In the genomic region with DNA sequence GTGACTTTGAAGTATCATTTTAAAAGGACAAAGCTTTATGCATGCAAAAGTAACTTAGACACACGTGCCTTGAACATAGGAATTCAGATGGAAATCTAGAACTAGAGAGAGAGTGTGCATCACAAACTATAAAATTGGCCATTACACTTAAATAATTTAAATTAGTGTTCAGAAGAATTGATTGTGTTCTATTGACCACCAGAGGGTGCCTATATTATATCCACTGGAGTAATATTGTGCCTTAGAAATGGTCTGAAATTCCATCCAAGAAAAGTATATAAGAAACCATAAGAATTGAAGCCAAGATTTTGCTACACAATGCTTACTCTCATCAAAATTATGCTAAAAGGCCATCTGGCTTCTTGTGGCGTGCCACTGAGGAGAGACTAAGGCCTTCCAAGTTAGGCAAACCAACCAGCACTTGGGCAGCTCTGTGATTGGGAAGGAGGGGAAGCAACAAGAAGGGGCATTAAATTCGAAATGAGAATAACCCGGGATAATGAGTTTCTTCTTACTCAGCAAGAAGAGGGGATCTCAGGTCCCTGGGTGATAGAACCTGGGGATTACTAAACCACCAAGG, we compare ENCODE assay signal across 21 mouse cellular contexts. TPM values are rescaled to one million over a fixed set of nuclear protein-coding genes. Genes with fewer than 3 reads are reported as not detected.
A peak's percentile ranks its signal among the peaks of the same experiment; 100 is the strongest.
DNase-seq lines count a peak whose midpoint lies in the region; ATAC-seq and TF ChIP-seq lines count a peak whose summit lies in the region.
"Had no signal": no experiment of that assay in that cellular context is flagged by ENCODE, and none has a peak within 500 bp of the region (broad histone marks: within the 10 kb centered on the region; RNA-seq: fewer than 3 reads in every experiment).

No protein-coding gene starts in this region.

- H3K36me3 ChIP-seq in forebrain, embryonic 13.5 days (ENCODE audit: poor library complexity, severe bottlenecking): no peaks in the 10 kb centered on the region
- H3K36me3 ChIP-seq in forebrain, embryonic 10.5 days (replicated peaks): no peaks in the 10 kb centered on the region
- H3K36me3 ChIP-seq in hindbrain, embryonic 14.5 days (replicated peaks; ENCODE audit: control insufficient read depth, insufficient read depth): no peaks in the 10 kb centered on the region
- no peaks in the 10 kb centered on the region for H3K36me3 ChIP-seq in hindbrain, embryonic 16.5 days (ENCODE audit: control insufficient read depth, insufficient read depth, low read length)
- no peaks in the 10 kb centered on the region for H3K36me3 ChIP-seq in lung, postnatal 0 days (ENCODE audit: insufficient read depth, low read length)
- H3K36me3 ChIP-seq: heart, embryonic 10.5 days; kidney, embryonic 15.5 days; neural tube, embryonic 13.5 days had no signal

- H3K4me2 ChIP-seq in forebrain, embryonic 13.5 days: peak overlapping the region; percentile 37
- H3K4me2 ChIP-seq in hindbrain, embryonic 14.5 days (replicated peaks): no peak overlapping the region
- H3K4me2 ChIP-seq in hindbrain, embryonic 16.5 days (ENCODE audit: low read length): no peak overlapping the region
- no peak overlapping the region for H3K4me2 ChIP-seq in lung, postnatal 0 days (replicated peaks; ENCODE audit: low read depth, low read length)
- H3K4me2 ChIP-seq: kidney, embryonic 15.5 days; midbrain, embryonic 11.5 days; neural tube, embryonic 13.5 days had no signal

- no peaks in the 10 kb centered on the region for H3K9me3 ChIP-seq in forebrain, embryonic 13.5 days (replicated peaks)
- no peaks in the 10 kb centered on the region for H3K9me3 ChIP-seq in forebrain, embryonic 10.5 days
- H3K9me3 ChIP-seq in hindbrain, embryonic 14.5 days (ENCODE audit: control insufficient read depth, low read length): no peaks in the 10 kb centered on the region
- no peaks in the 10 kb centered on the region for H3K9me3 ChIP-seq in hindbrain, embryonic 16.5 days (ENCODE audit: control insufficient read depth, low read length)
- H3K9me3 ChIP-seq in lung, postnatal 0 days (ENCODE audit: low read length): no peaks in the 10 kb centered on the region
- H3K9me3 ChIP-seq: heart, embryonic 10.5 days; kidney, embryonic 15.5 days; neural tube, embryonic 13.5 days had no signal

- no peak for TF ChIP-seq EP300 in lung, postnatal 0 days (IDR thresholded peaks at IDR 0.05)

- 45% methylated on average over 4 of the region's 4 CpGs for WGBS in forebrain, embryonic 13.5 days
- 81% methylated on average over 4 of the region's 4 CpGs for WGBS in forebrain, embryonic 10.5 days
- WGBS in hindbrain, embryonic 14.5 days: 52% methylated on average over 4 of the region's 4 CpGs
- WGBS in hindbrain, embryonic 16.5 days: 50% methylated on average over 4 of the region's 4 CpGs
- WGBS in lung, postnatal 0 days: 80% methylated on average over 4 of the region's 4 CpGs

- ATAC-seq in forebrain, embryonic 13.5 days: no peak; the same call in 1 of the 2 replicates
- no peak for ATAC-seq in hindbrain, embryonic 14.5 days (ENCODE audit: low FRiP score)
- no peak for ATAC-seq in hindbrain, embryonic 16.5 days
- no peak for ATAC-seq in lung, postnatal 0 days
- ATAC-seq in inflammation-experienced regulatory T-cells, adult 6 months: no peak
- ATAC-seq: Patski had no signal

- peak overlapping the region; percentile 44 for H3K27ac ChIP-seq in forebrain, embryonic 13.5 days
- H3K27ac ChIP-seq in forebrain, embryonic 10.5 days: no peak overlapping the region
- 0 out of 2 replicates have a peak overlapping the region, but pooled peaks have one; percentile 0 for H3K27ac ChIP-seq in hindbrain, embryonic 14.5 days
- no peak overlapping the region for H3K27ac ChIP-seq in hindbrain, embryonic 16.5 days (ENCODE audit: low read depth, low read length)
- H3K27ac ChIP-seq in lung, postnatal 0 days (ENCODE audit: low read length): no peak overlapping the region
- H3K27ac ChIP-seq: heart, embryonic 10.5 days; kidney, embryonic 15.5 days; neural tube, embryonic 13.5 days had no signal

- no peak for TF ChIP-seq POLR2A in brain, embryonic 14.5 days (IDR thresholded peaks at IDR 0.05; ENCODE audit: borderline replicate concordance, extremely low read depth, insufficient read depth, insufficient read length, poor library complexity, severe bottlenecking)

- H3K9ac ChIP-seq in forebrain, embryonic 13.5 days: no peak overlapping the region
- no peak overlapping the region for H3K9ac ChIP-seq in hindbrain, embryonic 14.5 days
- H3K9ac ChIP-seq in hindbrain, embryonic 16.5 days (ENCODE audit: low read depth, low read length): no peak overlapping the region
- no peak overlapping the region for H3K9ac ChIP-seq in lung, postnatal 0 days (replicated peaks; ENCODE audit: low read depth)
- H3K9ac ChIP-seq: kidney, embryonic 15.5 days; neural tube, embryonic 13.5 days had no signal

- H3K27me3 ChIP-seq in forebrain, embryonic 13.5 days: no peaks in the 10 kb centered on the region
- H3K27me3 ChIP-seq in forebrain, embryonic 10.5 days (ENCODE audit: poor library complexity, severe bottlenecking): 0 out of 2 replicates have a peak, but pooled peaks cover 7% of the 10 kb centered on the region
- 0 out of 2 replicates have a peak, but pooled peaks cover 3% of the 10 kb centered on the region for H3K27me3 ChIP-seq in hindbrain, embryonic 14.5 days (ENCODE audit: control insufficient read depth, insufficient read depth, low read length)
- no peaks in the 10 kb centered on the region for H3K27me3 ChIP-seq in hindbrain, embryonic 16.5 days (replicated peaks; ENCODE audit: control insufficient read depth, insufficient read depth, low read length)
- H3K27me3 ChIP-seq in lung, postnatal 0 days (replicated peaks; ENCODE audit: insufficient read depth, low read length): peaks cover 19% of the 10 kb centered on the region
- H3K27me3 ChIP-seq: neural tube, embryonic 13.5 days had no signal

- 0 out of 2 replicates have a peak, but pooled peaks have one; percentile 8 for TF ChIP-seq CTCF in lung, postnatal 0 days (IDR thresholded peaks at IDR 0.05)
- no peak for TF ChIP-seq CTCF in brain, embryonic 14.5 days (IDR thresholded peaks at IDR 0.05; ENCODE audit: borderline replicate concordance, extremely low read depth, insufficient read depth, insufficient read length)

- H3K4me1 ChIP-seq in forebrain, embryonic 13.5 days: peaks cover 55% of the 10 kb centered on the region
- peaks cover 36% of the 10 kb centered on the region for H3K4me1 ChIP-seq in forebrain, embryonic 10.5 days
- peaks cover 32% of the 10 kb centered on the region for H3K4me1 ChIP-seq in hindbrain, embryonic 14.5 days (replicated peaks; ENCODE audit: control insufficient read depth, insufficient read depth, low read length)
- H3K4me1 ChIP-seq in hindbrain, embryonic 16.5 days (ENCODE audit: control insufficient read depth, insufficient read depth, low read depth, low read length): peaks cover 2% of the 10 kb centered on the region
- H3K4me1 ChIP-seq in lung, postnatal 0 days (ENCODE audit: insufficient read depth, low read depth, low read length): no peaks in the 10 kb centered on the region

- DNase-seq in forebrain, embryonic 10.5 days (ENCODE audit: extremely low spot score, low spot score): no peak
- peak; percentile 28 for DNase-seq in hindbrain, embryonic 14.5 days (ENCODE audit: low spot score)
- no peak for DNase-seq in lung, postnatal 0 days (ENCODE audit: low spot score)
- no peak for DNase-seq in lung, adult 18-20 months
- peak; percentile 85 for DNase-seq in brain, embryonic 14.5 days (ENCODE audit: low read depth)
- DNase-seq: adrenal gland, postnatal 36 days; cerebellum, adult 11 months; kidney, adult 11 months; kidney, postnatal 36 days; lung, postnatal 10 days; thymus, postnatal 25 days had no signal

- no peak overlapping the region for H3K4me3 ChIP-seq in forebrain, embryonic 13.5 days
- no peak overlapping the region for H3K4me3 ChIP-seq in forebrain, embryonic 10.5 days
- H3K4me3 ChIP-seq in hindbrain, embryonic 14.5 days (replicated peaks; ENCODE audit: low read length): no peak overlapping the region
- no peak overlapping the region for H3K4me3 ChIP-seq in hindbrain, embryonic 16.5 days (ENCODE audit: low read length)
- no peak overlapping the region for H3K4me3 ChIP-seq in lung, postnatal 0 days (ENCODE audit: low read depth, low read length)
- H3K4me3 ChIP-seq: heart, embryonic 10.5 days; kidney, embryonic 15.5 days; myocyte; neural tube, embryonic 13.5 days had no signal

RNA-seq across cellular contexts. Expression of a gene that starts 4.0 kb away (rescaled TPM):
- polyA plus RNA-seq in forebrain, embryonic 13.5 days (2015; fragmentation: Nextera tagmentation; extraction: Ambion mirVana): 67.9 and 71.9 TPM in 2 replicates
- 31.2 and 34.7 TPM in 2 replicates for polyA plus RNA-seq in forebrain, embryonic 10.5 days (2016; fragmentation: Nextera tagmentation; extraction: Ambion mirVana)
- polyA plus RNA-seq in hindbrain, embryonic 14.5 days (2014; fragmentation: Nextera tagmentation; extraction: Ambion mirVana): 113 and 118 TPM in 2 replicates
- 70.1 and 75.4 TPM in 2 replicates for polyA plus RNA-seq in hindbrain, embryonic 16.5 days (2015; fragmentation: Nextera tagmentation; extraction: Ambion mirVana)
- 26.9 and 27.6 TPM in 2 replicates for polyA plus RNA-seq in lung, postnatal 0 days (2015; fragmentation: Nextera tagmentation; extraction: Ambion mirVana)
- 194 and 219 TPM in 2 replicates for polyA plus RNA-seq in brain, embryonic 14.5 days (2012; rRNA removed)
- 1 to 10 TPM in 2 of 3 experiments, under 1 TPM in 1; 0.57 to 4.3 (median 2.3) TPM for polyA plus RNA-seq in inflammation-experienced regulatory T-cells, adult 6 months (2017; shearing (Covaris generic))
- polyA plus RNA-seq: liver, adult 2 months had no signal

Comparison
In these comparisons a context has a peak if more than half of its experiments do, and no peak if none do; other contexts are left out.
1. H3K27ac ChIP-seq: peak in forebrain, embryonic 13.5 days (single experiment) and hindbrain, embryonic 14.5 days (single experiment); none in forebrain, embryonic 10.5 days (single experiment), hindbrain, embryonic 16.5 days (single experiment) and lung, postnatal 0 days (single experiment).
2. DNase-seq: peak in hindbrain, embryonic 14.5 days (single experiment) and brain, embryonic 14.5 days (single experiment); none in forebrain, embryonic 10.5 days (single experiment), lung, postnatal 0 days (single experiment) and lung, adult 18-20 months (0 of 2).